Mouse (Mus musculus) cerebellum, adult 11 months (tissue): ENCODE data around the gene Stat5a.
A peak's percentile ranks its signal among the peaks of the same experiment; 100 is the strongest.

Experiments
- DNase-seq: peaks from one replicate; pipeline ENCODE4 v3.0.0; 2022

The Stat5a gene

DNA sequence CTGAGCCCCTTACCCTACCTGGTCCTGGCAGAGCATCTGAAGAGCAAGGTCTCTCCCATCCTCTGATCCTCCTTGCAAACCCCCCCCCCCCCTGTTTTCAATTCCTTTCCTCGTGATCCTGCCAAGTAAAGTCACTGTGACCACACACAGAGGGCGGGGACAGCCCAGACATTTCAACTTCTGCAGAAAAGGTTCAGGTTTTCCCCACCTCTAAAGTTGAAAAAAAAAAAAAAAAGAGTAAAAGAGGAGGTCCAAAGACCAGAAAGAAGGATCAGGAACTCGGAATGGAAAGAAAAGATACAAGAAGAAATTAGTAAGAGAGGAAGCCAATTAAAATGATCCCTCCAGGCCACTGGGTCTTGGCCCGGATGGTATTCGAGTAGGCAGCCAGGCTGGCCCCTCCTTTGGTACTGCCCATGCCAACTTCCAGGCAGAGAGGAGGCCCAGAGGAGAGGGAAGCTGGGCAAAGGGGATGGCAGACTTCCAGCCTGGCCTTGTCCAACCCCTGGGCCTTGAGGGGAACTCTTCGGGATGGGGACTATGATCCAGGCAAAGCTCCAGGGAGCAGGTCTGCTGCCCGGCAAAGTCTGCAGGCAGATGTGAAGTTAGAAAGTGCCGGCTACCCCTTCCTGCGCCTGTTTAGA is at the start of gene Stat5a:
Gene Stat5a, plus strand, starts transcription at position 417 of the 644 bp plus-strand sequence.
- DNase-seq: no peak

DNA sequence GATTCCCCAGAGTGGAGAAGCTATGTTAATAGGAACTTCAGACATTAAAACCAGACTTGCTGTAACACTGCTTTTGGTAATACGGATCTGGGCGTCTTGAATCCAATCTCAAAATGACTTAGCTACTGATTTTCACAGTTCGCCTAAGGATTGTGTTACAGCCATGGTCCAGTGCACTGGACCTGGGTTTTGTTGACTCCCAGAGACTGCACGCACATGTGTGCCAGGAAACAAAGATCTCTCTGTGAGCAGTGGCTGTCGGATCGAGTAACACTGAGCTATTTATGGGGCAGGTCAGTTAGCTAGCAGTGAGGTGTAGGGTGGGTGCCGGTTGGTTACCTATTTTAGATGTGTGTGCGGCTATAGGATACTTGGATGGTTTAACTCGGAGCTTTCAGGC is 48.6 kb upstream of the Stat5a start:
- no peak for DNase-seq

DNA sequence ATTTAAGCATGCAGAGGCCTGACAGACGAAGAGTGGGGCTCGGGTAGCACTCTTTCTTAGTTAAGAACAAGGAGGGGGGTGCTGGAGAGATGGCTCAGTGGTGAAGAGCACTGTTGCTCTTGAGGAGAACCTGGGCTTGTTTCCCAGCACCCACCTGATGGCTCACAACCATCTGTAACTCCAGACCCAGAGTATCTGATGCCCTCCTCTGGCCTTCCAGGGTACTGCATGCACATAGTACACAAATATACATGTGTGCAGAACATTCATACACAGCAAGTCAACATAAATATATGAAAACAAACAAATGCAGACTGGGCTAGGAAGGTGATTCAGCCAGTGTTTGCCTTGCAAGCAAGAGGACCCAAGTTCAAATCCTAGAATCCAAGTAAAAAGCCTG is 48.0 kb upstream of the Stat5a start:
- no peak for DNase-seq

DNA sequence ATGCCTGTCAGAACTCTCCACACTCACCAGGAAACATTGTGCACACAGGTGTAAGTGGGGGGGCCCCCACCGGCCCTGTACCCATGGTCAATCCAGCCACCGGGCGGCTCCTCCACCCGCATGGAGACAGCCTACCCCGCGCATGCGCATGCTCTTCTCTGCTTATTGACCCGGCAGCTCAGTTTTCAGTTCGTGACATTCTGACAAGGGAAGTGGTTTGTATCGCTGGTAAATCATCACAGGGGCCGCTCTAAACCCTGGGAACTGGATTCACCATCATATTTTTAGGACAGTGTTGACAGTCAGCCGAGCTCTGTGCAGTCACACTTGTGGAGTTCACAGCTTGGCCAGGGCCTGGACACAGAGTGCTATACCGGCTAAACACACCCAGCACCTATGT is 44.7 kb upstream of the Stat5a start:
- peak; percentile 52 for DNase-seq

DNA sequence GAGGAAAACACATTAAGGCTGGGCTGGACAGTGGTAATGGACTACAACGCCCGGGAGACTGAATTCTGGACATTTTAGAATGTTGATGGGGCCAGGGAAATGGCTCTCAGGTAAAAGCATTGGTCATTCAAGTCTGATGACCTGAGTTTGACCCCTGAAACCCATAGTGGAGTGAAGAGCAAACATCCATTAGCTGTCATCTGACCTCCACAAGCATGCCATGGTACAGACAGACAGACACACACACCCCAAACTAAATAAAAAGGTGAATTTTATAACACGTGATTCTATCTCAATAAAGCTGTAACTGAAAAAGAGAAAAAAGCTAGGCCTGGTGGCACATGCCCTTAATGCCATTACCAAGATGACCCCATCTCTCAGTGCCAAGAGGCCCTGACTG is 42.8 kb upstream of the Stat5a start:
- no peak for DNase-seq

DNA sequence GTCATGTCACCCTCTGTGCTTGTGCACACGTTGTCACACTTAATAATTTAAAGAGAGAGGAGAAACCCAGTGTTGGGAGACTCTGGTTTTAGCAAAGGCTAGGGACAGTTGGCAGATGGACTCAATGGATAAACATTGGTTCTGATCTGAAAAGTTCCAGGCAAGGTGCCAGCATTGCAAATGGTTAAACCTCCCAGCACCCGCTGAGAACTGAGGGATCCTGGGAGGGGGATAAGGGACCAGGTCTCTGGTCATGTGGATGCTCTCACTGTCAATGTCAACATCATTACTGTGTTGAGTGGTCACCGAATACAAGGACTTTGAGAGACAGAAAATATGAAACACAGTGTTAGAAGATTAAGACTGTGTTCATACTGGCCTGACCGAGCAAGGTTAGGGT is 42.4 kb upstream of the Stat5a start:
- peak; percentile 68 for DNase-seq

DNA sequence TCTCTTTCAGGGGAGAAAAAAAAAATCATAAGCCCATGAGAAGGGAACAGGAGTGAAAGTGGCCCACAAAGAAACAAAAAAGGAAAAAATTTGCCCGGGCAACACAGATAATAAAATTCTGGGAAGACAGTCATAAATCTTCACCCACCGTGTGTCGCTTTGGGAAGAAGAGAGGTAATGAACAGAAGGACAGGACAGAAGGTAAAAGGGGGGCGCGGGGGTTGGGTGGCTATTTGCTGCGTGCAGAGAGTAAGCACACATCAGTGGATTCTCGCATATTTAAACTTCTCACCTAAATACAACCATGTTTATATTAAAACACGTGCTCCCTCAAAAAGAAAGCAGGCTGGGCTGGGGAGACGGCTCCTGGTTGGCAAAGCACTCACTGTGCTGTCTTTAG is 41.8 kb upstream of the Stat5a start:
- DNase-seq: peak; percentile 73

DNA sequence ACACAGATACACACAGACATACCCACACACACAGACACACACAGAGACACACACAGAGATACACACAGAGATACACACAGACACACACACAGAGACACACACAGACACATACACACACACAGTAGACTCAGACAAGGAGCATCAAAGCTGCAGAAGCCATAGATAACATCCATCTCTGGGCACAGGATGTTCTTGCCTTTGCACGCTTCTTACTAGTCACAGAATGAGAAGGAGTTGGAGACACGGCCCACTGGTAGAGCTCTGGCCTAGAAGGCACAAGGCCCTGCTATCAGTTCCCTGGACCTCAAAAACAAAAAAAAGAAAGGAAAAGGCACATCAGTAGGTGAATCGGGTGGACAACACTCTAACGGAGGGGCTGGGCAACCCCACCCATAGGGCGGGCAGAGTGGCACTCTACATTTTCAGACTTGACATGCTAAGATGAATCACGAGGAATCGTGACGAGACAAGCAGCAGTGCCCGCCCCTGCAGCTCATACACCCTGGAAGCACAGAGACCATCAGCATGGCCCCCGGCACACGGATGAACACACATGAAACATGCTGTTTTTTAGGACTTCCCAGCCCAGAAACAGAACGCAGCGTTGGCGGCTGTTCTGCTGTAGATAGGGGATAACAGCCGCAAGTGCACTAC is 40.7 kb upstream of the Stat5a start:
- no peak for DNase-seq

DNA sequence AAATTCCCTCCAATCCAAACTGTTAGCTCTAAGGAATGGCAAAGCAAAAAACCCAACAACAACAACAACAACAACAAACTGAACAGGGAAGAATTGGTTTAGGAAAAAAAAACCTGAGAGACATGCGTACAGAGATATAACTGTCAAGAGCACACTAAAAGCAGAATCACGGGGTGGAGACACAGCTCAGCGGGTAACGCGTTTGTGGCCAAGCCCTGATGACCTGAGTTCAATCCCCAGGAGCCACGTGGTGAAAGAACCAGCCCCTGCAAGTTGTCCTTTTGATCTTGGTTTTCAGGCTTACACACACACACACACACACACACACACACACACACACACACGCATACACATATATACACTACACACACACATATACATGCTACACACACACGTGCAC is 40.1 kb upstream of the Stat5a start:
- DNase-seq: no peak

DNA sequence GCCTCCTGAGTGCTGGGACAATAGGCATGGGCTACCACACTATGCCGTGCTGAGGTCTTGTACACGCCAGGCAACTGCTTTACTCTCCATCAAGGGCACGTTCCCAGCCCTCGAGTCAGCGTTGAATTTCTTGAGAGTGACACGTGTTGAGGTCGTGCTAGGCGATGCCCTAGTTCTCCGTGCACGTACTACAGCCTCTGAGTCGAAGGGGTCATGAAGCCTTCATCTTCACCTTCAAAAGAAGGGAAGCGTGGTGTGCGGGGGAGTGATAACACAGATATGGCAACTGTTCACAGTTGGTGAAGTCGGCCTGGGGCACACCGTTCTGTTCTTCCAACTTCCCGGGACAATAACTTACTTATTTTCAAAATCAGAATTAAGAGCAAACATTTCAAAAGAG is 39.5 kb upstream of the Stat5a start:
- DNase-seq: no peak

DNA sequence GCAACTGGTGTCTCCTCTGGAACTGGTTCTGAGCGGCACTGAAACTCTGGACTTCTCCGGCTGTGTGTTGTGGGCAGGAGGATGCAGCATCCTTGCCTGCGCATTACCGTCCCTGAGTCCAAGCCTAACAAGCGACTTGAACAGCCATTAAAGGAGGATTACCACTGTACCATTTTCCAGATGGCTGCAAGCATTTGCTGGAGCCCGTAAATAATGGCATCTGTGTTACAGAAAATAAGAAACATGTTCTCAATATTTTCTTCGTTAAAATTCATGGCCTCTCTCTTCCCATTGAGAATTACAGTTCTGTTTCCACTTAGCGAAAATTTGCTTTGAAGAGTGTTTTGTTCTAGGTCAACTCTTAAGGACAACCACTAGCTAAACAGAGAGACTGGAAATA is 39.1 kb upstream of the Stat5a start:
- no peak for DNase-seq

DNA sequence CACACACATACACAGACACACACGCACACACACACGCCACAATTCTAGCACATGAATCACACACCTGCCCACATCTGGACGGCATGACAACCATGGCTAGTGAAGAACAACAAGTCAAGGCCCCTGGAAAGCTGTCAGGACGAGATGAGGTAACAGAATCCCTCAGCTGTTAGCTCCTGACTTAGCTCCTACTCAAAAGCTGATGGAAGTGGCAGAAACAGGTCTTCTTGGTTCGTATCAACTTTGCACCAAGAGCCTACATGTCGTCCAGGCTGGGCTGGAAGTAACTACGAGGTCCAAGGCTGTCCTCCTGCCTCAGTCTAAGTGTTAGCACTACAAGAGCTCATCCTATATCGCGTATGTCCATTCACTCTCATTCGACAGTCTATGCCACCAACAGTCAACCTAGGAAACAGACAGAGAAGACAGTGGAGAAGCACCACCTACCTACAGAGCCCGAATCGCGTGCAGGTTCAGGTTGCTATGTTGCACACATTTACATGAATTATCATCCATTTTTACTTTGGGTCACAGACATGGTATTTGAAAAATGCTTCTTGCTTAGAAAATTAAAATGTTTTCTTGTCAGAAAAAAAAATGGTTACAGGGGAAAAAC is 37.4 kb upstream of the Stat5a start:
- no peak for DNase-seq

DNA sequence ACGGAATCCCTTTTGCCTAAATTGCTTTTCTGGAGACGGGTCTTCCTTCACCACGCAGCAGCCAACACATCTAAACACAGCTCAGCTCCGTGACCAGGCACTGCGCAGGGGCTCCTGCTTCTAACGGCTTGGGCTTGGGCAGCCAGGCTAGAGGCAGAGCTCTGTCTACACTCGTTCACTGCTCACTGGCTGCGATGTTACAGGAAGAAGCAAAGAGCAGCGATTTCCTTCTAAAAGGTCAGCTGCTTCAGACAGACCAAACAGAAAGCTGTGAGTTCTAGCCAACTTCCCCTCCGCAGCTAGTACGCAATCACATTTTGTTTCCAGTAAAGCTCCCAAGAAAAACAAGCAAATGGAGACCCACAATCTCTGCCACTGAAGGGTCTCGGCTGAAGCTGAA is 36.8 kb upstream of the Stat5a start:
- DNase-seq: no peak

DNA sequence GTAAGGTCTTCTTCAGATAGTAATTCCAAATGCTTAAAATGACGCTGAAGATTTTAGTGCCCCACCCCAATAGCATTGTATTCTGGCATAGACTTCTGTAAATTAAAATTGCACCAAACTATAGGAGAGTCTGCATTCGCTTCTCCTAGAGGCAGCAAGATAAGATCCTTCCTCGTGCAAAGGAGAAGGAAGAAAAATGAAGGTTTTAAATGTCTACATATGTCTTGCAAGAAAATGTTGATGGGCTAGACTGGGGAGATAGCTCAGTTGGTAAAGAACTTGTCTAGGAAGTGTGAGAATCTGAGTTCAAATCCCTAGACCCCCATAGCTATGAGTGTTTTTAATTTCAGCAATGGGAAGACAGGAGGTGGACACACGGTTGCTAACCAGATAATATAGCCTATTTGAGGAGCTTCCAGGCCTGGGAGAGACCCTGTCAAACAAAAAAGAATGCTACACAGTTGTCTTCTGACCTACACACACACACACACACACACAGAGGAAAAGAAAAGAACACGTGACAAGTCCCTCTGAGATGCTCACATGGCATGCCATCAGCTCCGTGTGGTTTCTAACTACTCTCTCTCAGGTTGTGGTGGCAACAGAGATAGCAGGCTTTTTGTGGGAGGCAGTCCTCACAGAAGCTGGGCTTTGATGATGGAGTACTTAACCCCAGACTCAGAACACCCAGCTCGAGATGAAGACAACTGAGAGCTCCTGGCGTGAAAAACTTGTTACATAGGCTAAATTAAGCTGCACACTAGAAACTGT is 35.4 kb upstream of the Stat5a start:
- DNase-seq: no peak

DNA sequence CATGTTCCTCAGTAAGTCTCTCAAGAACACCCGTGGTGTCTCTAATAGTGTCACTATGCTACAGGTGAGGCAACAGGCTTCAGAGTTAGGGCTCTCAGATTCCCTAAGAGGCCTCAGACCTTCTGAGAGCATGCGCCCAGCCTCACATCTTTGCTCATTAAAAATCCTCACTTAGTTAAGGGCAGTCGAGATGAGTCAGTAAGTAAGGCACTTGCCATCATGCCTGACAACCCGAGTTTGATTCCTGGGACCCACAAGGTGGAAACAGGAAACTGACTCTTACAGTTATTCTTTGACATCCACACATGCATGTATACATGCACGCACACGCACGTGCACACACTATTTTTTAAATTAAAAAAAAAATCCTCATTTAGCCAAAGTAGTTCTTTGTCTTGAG is 34.7 kb upstream of the Stat5a start:
- DNase-seq: no peak

DNA sequence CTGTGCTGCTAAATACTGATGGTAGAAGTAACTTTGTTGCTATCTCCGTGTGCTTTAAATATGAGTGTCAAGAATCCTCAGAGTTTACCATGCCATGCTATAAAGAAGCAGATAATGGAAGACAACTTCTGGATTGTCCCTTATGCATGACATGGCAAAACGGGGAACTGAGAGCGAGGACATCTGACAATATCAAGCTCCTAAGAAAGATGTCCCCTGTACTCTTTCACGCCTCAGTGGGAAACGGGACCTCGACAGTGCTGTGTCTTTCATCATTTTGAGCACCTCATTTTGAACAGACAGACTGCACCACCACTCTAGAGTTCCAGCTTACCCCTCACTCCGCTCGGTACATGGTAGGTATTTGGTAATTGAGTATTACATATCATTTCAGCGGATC is 33.7 kb upstream of the Stat5a start:
- no peak for DNase-seq

DNA sequence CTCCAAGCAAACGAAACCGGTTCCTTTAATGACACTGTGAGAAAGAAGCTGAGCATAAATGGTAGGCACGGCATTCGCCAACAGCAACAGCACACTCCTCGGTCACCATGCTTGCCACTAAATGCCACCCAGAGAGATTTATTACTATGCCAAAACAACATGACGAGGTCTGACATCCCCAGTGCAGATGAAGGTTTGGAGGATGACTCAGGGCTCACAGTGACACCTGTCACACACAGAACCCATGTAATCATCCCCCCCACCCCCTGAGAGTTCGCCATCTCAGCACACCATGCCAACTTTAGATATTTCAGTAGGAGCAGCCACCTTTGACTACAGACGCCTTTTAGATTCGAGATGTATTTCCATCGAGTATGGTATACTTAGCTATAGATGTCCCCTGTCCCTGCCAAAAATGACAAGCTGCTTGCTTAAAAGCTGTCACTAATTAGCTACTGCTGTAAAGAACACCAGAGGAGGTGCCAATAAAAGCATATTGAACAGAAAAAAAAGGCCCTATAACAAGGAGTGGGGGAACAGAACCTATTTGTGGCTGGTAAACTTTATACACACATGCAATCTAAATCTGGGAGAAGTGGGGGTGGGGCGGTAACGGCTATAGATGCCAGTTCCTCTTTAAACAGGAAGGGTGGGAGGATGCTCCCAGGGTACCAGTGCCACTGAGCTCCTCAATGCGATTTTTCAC is 32.8 kb upstream of the Stat5a start:
- DNase-seq: no peak

DNA sequence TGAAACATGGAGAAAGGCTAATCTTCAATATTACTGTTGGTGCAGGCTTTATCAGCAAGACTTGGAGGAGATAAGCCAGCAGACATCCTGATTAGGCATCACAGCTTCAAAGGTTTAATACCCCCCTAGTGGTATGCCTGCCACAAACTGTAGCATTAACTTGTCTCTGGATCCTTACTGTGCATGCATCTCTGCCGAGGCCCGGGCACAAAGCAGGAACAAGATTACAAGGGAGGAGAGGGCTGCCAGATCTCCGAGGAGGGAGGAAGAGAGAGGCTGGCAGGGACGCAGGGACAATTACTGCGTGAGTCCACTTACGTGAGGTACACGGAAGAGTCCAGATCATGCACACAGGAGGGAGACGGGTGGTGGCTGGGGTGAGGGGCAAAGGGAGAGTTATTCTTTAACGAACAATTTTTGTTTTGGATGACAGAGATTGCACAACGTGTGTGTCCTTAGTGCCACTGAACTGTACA is 30.4 kb upstream of the Stat5a start:
- DNase-seq: no peak

DNA sequence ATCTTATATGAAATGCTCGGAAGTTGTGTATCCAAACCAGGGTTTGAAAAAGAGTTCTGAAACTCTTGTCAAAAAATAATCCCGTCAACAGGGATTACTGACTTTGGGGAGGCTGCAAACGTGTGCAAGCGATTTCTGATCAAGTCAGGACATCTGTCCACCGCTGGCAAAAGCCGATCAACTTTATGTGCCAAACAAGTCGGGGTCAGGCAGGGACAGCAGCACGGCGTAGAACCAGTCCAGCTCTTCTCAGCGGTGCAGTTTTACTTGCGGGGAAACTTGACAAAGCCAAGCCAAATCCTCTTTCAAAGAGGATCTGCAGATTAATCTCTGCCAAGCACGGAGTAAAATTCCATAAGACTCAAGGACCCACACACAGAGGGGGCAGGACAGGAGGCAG is 29.5 kb upstream of the Stat5a start:
- no peak for DNase-seq

DNA sequence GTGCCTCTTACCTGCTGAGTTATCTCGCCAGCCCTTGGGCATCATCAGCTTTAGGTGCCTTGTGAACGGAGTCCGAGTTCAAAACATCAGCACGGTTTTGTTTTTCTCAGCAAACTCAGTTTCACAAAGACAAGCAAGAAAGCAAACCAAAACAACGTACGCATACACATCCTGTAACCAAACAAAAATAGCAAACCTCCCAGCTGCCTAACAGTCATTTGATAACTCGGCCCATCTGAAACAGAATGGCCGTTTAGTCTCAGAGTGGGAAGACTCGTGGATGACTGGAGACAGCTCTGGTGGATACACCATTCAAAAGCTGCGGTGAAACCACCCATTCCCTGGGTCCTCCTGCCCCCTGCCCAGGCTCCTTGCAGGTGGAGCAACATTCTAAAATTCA is 27.8 kb upstream of the Stat5a start:
- no peak for DNase-seq

DNA sequence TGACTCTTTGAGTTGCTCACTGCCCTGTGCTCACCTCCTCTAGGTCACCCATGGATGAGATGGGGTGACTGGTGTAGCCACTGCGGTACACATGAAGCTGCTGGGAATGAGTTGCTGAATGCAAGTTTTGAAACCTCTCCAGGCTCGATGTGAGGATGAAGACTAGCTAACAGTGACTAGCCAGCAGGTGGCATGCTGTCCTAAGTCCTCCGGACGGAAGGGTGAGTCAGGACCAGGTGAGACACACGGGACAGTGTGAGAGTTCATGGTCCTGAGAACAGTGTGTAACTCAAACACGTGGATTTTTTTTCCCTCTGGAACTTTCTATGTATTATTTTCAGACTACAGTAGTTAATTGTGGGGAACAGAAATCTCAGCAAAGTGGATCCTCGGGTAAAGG is 25.7 kb upstream of the Stat5a start:
- DNase-seq: no peak

DNA sequence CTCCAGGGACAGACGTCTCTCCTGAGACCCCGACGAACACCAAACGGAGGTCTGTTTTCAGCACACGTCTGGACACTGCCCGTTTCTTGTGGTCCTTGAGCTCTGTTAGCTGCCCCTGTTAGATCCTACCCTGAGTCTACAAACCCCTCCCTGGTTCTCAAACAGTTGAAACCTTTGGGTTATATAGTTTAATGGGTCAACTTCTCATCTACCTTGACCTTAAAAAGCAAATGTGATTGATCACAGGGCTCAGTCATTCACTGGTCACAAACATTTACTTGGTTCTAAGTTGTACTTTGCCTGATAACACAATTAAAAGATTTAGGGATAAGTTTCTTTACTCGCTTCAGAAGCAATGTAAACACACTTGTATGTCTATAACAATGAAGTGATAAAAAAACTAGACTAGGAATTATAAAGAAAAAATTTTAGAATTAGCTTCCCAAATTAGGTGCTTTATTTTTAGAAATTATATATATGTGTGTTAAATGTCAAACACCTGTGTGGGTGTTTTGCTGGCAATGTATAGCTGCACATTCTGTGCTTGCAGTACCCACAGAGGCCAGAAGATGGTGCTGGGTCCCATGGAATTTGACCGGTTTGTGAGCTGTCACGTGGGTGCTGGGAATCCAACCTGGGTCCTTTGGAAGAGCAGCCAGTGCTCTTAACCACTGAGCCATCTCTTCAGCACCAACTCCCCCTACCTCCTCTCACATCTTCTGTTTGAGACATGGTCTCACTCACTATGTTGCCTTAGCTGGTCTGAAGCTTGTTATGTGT is 22.0 kb upstream of the Stat5a start:
- no peak for DNase-seq
